Mouse (Mus musculus): ENCODE measurements around the gene S100a7a.

- TF ChIP-seq CTCF (IDR thresholded peaks at IDR 0.05; ENCODE audit: low read depth) (no peak), EP300 (IDR thresholded peaks at IDR 0.05; ENCODE audit: low read depth) (no peak)
Observed at GRCm38 (mm10) chr3:90615911-90616310, 37.9 kb upstream of the S100a7a start.
